Mouse (Mus musculus) embryonic fibroblast, embryonic 13.5 days (primary cell): ENCODE data around the gene C130074G19Rik.

Experiments
- CTCF ChIP-seq: IDR thresholded peaks from 2 replicates; pipeline ENCODE4 v1.5.1; 2011; ENCODE audit warnings: mild to moderate bottlenecking, control low read depth, low read length, moderate library complexity, borderline replicate concordance; ENCODE audit not compliant: insufficient read depth
- POLR2A ChIP-seq: IDR thresholded peaks from 2 replicates; pipeline ENCODE4 v1.6.1; 2011; ENCODE audit warnings: low read depth, mild to moderate bottlenecking, control low read depth, low read length, moderate library complexity

GRCm38 (mm10) chr1:184873910-184874309, 9.1 kb downstream of the C130074G19Rik start:
- no peak for TF ChIP-seq POLR2A
- no peak for TF ChIP-seq CTCF
